Mouse (Mus musculus): ENCODE results near the gene Noct.

DNA sequence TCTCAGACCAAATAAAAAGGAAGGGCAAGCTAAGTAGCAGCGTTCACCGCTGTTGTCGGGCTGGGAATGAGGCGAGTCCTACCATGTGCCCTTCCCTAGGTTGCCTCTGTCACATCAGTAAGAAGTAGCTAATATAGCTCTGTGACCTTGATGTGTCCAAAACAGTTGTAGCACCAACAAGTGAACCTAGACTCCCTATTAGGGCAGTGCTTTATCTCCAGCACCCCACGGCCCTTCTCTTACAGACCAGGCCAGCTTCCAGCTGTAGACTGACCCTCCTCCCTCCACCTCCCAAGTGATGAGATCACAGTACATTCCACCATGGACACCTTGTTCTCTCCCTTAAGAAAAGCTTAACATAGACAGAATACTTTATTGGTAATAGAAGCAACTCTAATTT lies 33.8 kb downstream of the Noct start:
- TF ChIP-seq HCFC1 (IDR thresholded peaks at IDR 0.05; ENCODE audit: borderline replicate concordance, insufficient read depth, low read length) (no peak), CHD2 (IDR thresholded peaks at IDR 0.05; ENCODE audit: low read depth, low read length) (no peak), MAFK (IDR thresholded peaks at IDR 0.05; ENCODE audit: insufficient read depth, low read depth, low read length) (no peak), ZNF384 (IDR thresholded peaks at IDR 0.05; ENCODE audit: low read depth, low read length) (no peak), ZC3H11A (IDR thresholded peaks at IDR 0.05; ENCODE audit: borderline replicate concordance, low read depth, low read length) (no peak)
